Comparison of ENCODE assay signal across 1 mouse cellular context in genomic region chr6:88769723-88770122, GRCm38 (mm10).
A peak's percentile ranks its signal among the peaks of the same experiment; 100 is the strongest.
TF ChIP-seq lines count a peak whose summit lies in the region.

No protein-coding gene starts in this region.

TF ChIP-seq in CH12.LX, 34 proteins besides CTCF, POLR2A, EP300 and RAD21 (continued from another document):
- TF ChIP-seq POLR2AphosphoS2 (IDR thresholded peaks at IDR 0.05; ENCODE audit: low read depth, low read length) (0 out of 2 replicates have a peak, but pooled peaks have one; percentile 21), MAX (IDR thresholded peaks at IDR 0.05; ENCODE audit: low read length) (no peak), GABPA (IDR thresholded peaks at IDR 0.05; ENCODE audit: insufficient replicate concordance, low read depth, low read length) (no peak), RCOR1 (conservative IDR thresholded peaks at IDR 0.05; ENCODE audit: low read depth, low read length) (no peak), ZKSCAN1 (IDR thresholded peaks at IDR 0.05; ENCODE audit: borderline replicate concordance, low read depth, low read length) (peak; percentile 94), ETS1 (conservative IDR thresholded peaks at IDR 0.05; ENCODE audit: low read depth, low read length) (peak; percentile 56), ELF1 (IDR thresholded peaks at IDR 0.05; ENCODE audit: low read depth, low read length) (0 out of 2 replicates have a peak, but pooled peaks have one; percentile 9), MEF2A (IDR thresholded peaks at IDR 0.05; ENCODE audit: borderline replicate concordance, low read depth, low read length) (peak; percentile 68; the same call in 1 of the 2 replicates), SIN3A (IDR thresholded peaks at IDR 0.05; ENCODE audit: low read length) (no peak), PAX5 (IDR thresholded peaks at IDR 0.05; ENCODE audit: low read length) (no peak), UBTF (IDR thresholded peaks at IDR 0.05; ENCODE audit: low read depth, low read length) (no peak), MXI1 (IDR thresholded peaks at IDR 0.05; ENCODE audit: low read depth, low read length) (no peak), NRF1 (IDR thresholded peaks at IDR 0.05; ENCODE audit: low read depth, low read length) (no peak), NELFE (IDR thresholded peaks at IDR 0.05; ENCODE audit: low read depth, low read length) (no peak), JUND (conservative IDR thresholded peaks at IDR 0.05; ENCODE audit: low read depth, low read length) (no peak)
